Mouse (Mus musculus) kidney, embryonic 14.5 days (tissue): ENCODE measurements at regions not wholly inside any gene's neighbourhood (a gene's known extent, or its start where the extent isn't known, plus 50 kb on each side); places are given as distances from the start of the nearest gene placed in this dataset.

Experiments
- ATAC-seq: fragments of 200-750 bp; cut with Nextera tagmentation; 2 replicates; pipeline ENCODE4 v1.8.0; 2017; ENCODE audit warnings: moderate number of reproducible peaks, mild to moderate bottlenecking, moderate TSS enrichment, moderate library complexity; ENCODE audit not compliant: low FRiP score, low TSS enrichment
- H3K27ac ChIP-seq: fragments of 300-500 bp; sonication (generic); 2 replicates; pipeline ENCODE4 v1.5.1; 2014; ENCODE audit warnings: low read depth, mild to moderate bottlenecking, low read length, moderate library complexity, mixed read lengths
- H3K27me3 ChIP-seq: fragments of 300-500 bp; sonication (generic); 2 replicates; pipeline ENCODE4 v1.6.1; 2014; ENCODE audit warnings: mild to moderate bottlenecking, low read length; ENCODE audit not compliant: control insufficient read depth, insufficient read depth
- H3K36me3 ChIP-seq: fragments of 300-500 bp; sonication (generic); 2 replicates; pipeline ENCODE4 v1.6.1; 2014; ENCODE audit warnings: low read length, mixed read lengths; ENCODE audit not compliant: control insufficient read depth, insufficient read depth
- H3K4me1 ChIP-seq: fragments of 300-500 bp; sonication (generic); 2 replicates; pipeline ENCODE4 v1.6.1; 2014; ENCODE audit warnings: low read length, mixed read lengths; ENCODE audit not compliant: control insufficient read depth, insufficient read depth
- H3K4me2 ChIP-seq: fragments of 300-500 bp; sonication (generic); replicated peaks from 2 replicates; pipeline ENCODE4 v1.6.1; 2014; ENCODE audit warnings: low read depth, mild to moderate bottlenecking, low read length
- H3K4me3 ChIP-seq: fragments of 300-500 bp; sonication (generic); 2 replicates; pipeline ENCODE4 v1.5.1; 2014; ENCODE audit warnings: mild to moderate bottlenecking, low read length
- H3K9ac ChIP-seq: fragments of 300-500 bp; sonication (generic); 2 replicates; pipeline ENCODE4 v1.6.1; 2014; ENCODE audit warnings: low read depth, mild to moderate bottlenecking, low read length, moderate library complexity
- H3K9me3 ChIP-seq: fragments of 300-500 bp; sonication (generic); 2 replicates; pipeline ENCODE4 v1.6.1; 2016; ENCODE audit warnings: low read length; ENCODE audit not compliant: control insufficient read depth
- WGBS: fragments of 180-500 bp; shearing (Covaris S2); extraction: QIAGEN DNeasy Blood & Tissue Kit; methylation state at CpG from one replicate; pipeline ENCODE4 v1.1.7; 2014; 5-methylcytosine and 5-hydroxymethylcytosine counted together

DNA sequence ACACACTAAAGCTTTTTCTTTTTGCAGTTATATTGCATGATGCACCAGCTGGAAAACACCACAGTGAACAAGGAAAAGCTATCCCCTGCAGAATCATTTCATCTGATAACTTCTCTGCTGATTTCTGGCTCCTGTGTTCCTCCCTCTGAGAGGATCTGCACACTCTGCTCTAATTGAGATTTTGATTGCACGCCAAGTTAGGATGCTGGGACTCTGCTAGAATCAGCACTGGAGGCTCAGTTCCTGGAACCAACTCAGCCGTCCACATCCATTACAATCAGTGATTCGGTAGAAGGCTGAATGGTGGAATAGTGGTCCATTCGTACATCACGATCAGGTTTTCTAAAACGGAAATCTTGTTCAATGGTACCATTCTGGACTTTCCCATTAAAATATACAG is 434.1 kb downstream of the Tox3 start:
- H3K9me3 ChIP-seq = no peaks in the 10 kb centered on the region
- 95% methylated on average over 6 of the region's 6 CpGs for WGBS
- no peaks in the 10 kb centered on the region for H3K27me3 ChIP-seq
- no peaks in the 10 kb centered on the region for H3K36me3 ChIP-seq
- H3K9ac ChIP-seq = no peak overlapping the region
- H3K27ac ChIP-seq = no peak overlapping the region
- H3K4me2 ChIP-seq = no peak overlapping the region
- no peaks in the 10 kb centered on the region for H3K4me1 ChIP-seq
- no peak for ATAC-seq
- H3K4me3 ChIP-seq = no peak overlapping the region

DNA sequence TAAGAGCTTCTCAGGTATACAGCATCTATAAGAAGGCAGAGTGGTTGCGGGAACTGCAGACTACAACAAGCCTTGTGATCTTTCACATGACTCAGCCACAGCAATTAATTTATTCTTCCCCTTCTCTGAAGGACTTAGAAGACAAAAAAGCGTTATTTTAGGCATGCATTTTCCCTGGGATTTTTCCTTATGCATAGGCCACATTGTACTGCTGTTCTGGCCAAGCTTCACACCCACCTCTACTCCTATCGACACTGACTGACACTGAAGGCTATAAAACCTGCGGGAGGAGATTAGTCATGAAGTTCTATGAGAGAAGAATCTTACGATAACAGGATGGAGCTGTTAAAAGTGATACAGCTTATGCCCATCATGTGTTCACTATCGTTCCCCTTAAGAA is 441.9 kb downstream of the Tox3 start:
- Histone ChIP-seq H3K4me1 (no peaks in the 10 kb centered on the region), H3K9me3 (no peaks in the 10 kb centered on the region), H3K36me3 (no peaks in the 10 kb centered on the region), H3K4me2 (no peak overlapping the region), H3K4me3 (no peak overlapping the region), H3K9ac (no peak overlapping the region), H3K27me3 (no peaks in the 10 kb centered on the region), H3K27ac (no peak overlapping the region)
- ATAC-seq = no peak
- WGBS = 69% methylated on average over 6 of the region's 6 CpGs

DNA sequence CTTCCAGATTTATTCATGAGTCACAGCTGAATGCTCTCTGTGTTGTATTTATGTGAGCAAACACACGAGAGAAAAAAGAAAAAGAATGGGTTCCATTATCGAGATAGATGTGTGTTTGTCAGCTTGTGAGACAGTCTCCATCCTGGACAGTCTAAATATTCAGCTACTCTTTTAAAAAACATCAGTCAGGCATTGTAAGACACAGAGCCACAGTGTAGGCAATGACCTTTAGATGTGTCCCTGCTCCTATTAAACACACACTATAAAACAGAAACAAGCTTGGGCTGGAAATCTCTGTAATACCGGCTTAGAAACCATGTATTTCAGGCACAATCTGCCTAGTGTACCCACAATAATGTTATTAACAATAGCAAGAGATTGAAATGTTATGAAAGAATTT is 442.6 kb downstream of the Tox3 start:
- Histone ChIP-seq H3K4me1 (no peaks in the 10 kb centered on the region), H3K36me3 (no peaks in the 10 kb centered on the region), H3K4me2 (no peak overlapping the region), H3K27me3 (no peaks in the 10 kb centered on the region), H3K9me3 (no peaks in the 10 kb centered on the region), H3K27ac (no peak overlapping the region), H3K4me3 (no peak overlapping the region), H3K9ac (no peak overlapping the region)
- 65% methylated on average over 3 of the region's 3 CpGs for WGBS
- no peak for ATAC-seq

DNA sequence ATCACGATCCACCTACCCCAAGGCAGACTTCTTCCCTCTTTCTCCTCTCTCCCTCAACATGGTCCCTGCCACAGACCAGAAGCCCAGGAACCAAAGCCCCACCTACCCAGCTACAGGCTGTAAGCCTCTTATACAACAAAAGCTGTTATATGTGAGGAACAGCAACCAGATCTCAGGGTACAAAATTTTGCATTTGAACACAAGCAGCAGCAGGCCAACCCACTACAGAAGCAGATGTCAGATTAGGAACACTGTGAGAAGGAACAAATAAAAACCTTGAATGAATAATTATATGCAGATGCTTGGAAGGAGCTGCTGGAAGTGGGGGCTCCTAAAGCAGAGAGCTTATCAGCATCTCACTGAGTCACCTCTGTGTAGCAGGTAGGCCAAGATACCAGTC is 444.8 kb downstream of the Tox3 start:
- no peak for ATAC-seq
- Histone ChIP-seq H3K27me3 (no peaks in the 10 kb centered on the region), H3K4me1 (no peaks in the 10 kb centered on the region), H3K4me3 (no peak overlapping the region), H3K27ac (no peak overlapping the region), H3K9me3 (no peaks in the 10 kb centered on the region), H3K9ac (no peak overlapping the region), H3K4me2 (no peak overlapping the region), H3K36me3 (no peaks in the 10 kb centered on the region)
- 85% methylated on average over 1 of the region's 1 CpGs for WGBS

DNA sequence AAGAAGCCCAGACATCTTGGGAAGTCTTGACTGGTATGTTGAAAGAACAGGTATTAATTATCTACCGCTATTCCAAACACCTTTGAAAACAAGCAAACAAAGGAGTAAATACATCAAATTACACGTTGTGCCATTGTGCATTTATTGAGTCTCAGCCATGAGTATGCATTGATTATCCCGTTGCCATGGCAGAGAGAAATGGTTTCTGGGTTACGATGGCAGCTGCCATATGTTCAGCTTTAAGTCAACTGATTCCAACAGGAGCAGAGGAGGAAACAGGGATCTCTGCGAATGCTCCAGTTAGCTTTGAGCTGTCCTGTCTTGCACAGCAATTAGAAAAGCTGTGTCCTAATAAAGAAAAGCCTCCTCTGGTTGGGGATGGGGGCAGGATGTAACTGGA is 475.4 kb downstream of the Tox3 start:
- H3K9ac ChIP-seq = no peak overlapping the region
- no peaks in the 10 kb centered on the region for H3K9me3 ChIP-seq
- H3K4me3 ChIP-seq = no peak overlapping the region
- H3K4me2 ChIP-seq = no peak overlapping the region
- no peaks in the 10 kb centered on the region for H3K36me3 ChIP-seq
- H3K4me1 ChIP-seq = no peaks in the 10 kb centered on the region
- no peak overlapping the region for H3K27ac ChIP-seq
- no peaks in the 10 kb centered on the region for H3K27me3 ChIP-seq
- WGBS = 76% methylated on average over 5 of the region's 5 CpGs
- no peak for ATAC-seq

DNA sequence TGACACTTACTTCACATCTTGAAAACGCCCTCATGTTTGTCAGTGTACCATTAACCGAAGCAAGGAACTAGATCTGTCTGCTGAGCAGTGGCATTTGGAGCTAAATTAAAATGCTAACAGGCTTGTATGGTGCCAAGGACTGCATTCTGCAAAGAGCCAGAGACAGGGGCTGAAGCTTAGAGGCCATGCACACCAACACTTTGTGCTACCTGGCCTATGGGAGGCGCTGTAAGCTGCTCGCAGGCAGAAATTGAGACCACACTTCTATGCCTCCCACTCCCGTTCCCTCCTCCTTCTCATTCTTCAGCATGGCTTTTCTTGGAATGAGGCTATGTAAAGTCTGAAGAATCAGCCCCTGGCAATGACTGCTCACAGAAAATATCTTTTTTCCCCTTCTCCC is 476.2 kb downstream of the Tox3 start:
- WGBS = 70% methylated on average over 5 of the region's 5 CpGs
- no peak for ATAC-seq

DNA sequence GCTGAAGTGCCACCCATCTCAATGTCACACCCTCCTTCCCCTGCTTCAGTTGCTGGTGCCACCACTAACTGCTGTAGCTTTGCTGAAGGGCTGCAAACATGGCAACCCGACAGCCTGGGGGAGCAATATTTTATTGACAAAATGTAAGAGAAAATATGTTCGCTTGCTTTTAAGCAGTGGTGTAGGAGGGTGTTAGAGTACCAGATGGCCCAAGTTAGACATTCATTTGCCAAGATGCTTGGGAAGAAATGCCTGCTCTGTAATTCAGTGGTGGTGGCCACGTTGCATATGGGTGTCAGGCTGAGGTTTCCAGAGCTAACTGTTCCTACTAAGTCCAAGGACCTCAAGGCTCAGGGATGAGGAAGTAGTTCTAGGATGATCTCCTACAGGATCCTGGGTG is 488.3 kb downstream of the Tox3 start:
- no peak overlapping the region for H3K4me3 ChIP-seq
- no peaks in the 10 kb centered on the region for H3K9me3 ChIP-seq
- no peak for ATAC-seq
- no peaks in the 10 kb centered on the region for H3K27me3 ChIP-seq
- 89% methylated on average over 3 of the region's 3 CpGs for whole genome bisulfite sequencing
- H3K4me1 ChIP-seq = no peaks in the 10 kb centered on the region
- no peak overlapping the region for H3K27ac ChIP-seq
- no peak overlapping the region for H3K4me2 ChIP-seq
- no peak overlapping the region for H3K9ac ChIP-seq
- H3K36me3 ChIP-seq = no peaks in the 10 kb centered on the region

More for the DNA sequence above, 476.2 kb downstream of the Tox3 start:
- no peaks in the 10 kb centered on the region for H3K36me3 ChIP-seq
- no peaks in the 10 kb centered on the region for H3K9me3 ChIP-seq
- H3K4me2 ChIP-seq = no peak overlapping the region
- no peak overlapping the region for H3K9ac ChIP-seq
- H3K4me1 ChIP-seq = no peaks in the 10 kb centered on the region
- no peaks in the 10 kb centered on the region for H3K27me3 ChIP-seq
- no peak overlapping the region for H3K4me3 ChIP-seq
- H3K27ac ChIP-seq = no peak overlapping the region

DNA sequence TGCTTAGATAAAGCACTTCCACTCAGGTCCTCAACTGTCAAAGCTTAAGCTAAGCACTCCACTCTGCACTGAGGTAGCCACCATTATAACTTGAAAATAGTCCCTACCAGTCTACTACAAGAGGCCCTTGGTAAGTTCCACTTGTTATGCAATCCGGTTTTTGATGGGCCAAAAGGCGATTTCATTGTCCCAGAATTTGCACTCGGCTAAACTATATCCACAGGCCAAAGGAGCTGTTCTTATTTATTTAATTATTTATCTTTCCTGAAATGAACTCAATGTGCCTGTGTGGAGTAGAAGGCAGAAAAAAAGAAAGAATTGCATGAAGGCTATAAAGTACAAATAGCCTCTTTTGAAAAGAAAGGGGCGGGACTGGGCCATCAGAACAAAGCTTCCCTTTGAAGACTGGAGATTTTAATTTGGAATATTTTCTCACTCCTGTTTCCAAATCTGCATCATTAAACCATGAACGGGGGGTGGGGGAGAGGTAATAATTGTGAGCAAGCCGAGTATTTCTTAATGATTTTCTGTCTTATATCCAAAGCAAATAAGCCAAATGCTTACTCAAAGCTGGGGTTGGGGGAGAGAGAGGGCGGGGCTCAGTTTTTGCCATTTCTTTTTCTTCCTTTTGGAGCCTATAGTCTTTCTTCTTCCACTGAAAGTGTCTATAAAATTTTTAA is 489.3 kb downstream of the Tox3 start:
- Histone ChIP-seq H3K27me3 (no peaks in the 10 kb centered on the region), H3K36me3 (no peaks in the 10 kb centered on the region), H3K4me2 (no peak overlapping the region), H3K9me3 (no peaks in the 10 kb centered on the region), H3K9ac (no peak overlapping the region), H3K4me3 (no peak overlapping the region), H3K27ac (no peak overlapping the region), H3K4me1 (no peaks in the 10 kb centered on the region)
- no peak for ATAC-seq
- 81% methylated on average over 7 of the region's 7 CpGs for WGBS

DNA sequence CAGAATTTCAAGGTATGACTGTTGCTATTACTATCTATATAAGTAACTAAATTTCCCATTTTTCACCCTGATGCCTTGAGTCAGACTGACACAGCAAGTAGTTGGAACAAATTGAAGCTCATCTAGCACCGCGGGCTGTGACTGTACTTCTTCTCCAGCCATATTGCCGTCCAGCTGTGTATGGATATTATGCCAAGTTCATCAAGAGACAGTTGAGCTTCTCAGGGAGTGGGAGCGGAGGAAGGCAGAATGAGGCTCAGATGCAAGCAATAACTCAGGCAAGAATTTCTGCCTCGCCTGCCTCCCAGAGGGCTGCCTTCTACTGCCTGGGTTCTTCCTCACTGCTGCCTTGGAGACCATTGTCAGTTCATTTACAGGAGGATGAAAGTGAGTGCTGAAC is 492.6 kb downstream of the Tox3 start:
- H3K4me1 ChIP-seq = no peaks in the 10 kb centered on the region
- no peaks in the 10 kb centered on the region for H3K27me3 ChIP-seq
- no peak overlapping the region for H3K4me3 ChIP-seq
- no peaks in the 10 kb centered on the region for H3K9me3 ChIP-seq
- H3K9ac ChIP-seq = no peak overlapping the region
- WGBS = 93% methylated on average over 5 of the region's 5 CpGs
- no peak overlapping the region for H3K27ac ChIP-seq
- no peak overlapping the region for H3K4me2 ChIP-seq
- H3K36me3 ChIP-seq = no peaks in the 10 kb centered on the region
- ATAC-seq = no peak
